Mouse (Mus musculus): ENCODE data around the gene Aip. TPM values are rescaled to one million over a fixed set of nuclear protein-coding genes. Genes with fewer than 3 reads are reported as not detected.

The Aip gene
- polyA plus RNA-seq, 2 experiments from 2014 or later, result 171 to 215 TPM

- no peak for ATAC-seq
Measured at GRCm38 (mm10) chr19:4112063-4112960, 13.3 kb downstream of the Aip start.

GRCm38 (mm10) chr19:4108535-4108934 is 17.1 kb downstream of the Aip start:
- no peak for ATAC-seq

GRCm38 (mm10) chr19:4106654-4107053 is 19.0 kb downstream of the Aip start:
- ATAC-seq, result no peak

GRCm38 (mm10) chr19:4104675-4105194 is 20.9 kb downstream of the Aip start:
- ATAC-seq, result no peak

GRCm38 (mm10) chr19:4103792-4104191 is 21.9 kb downstream of the Aip start:
- no peak for ATAC-seq

- no peak for ATAC-seq
Measured at GRCm38 (mm10) chr19:4103294-4103693, 22.4 kb downstream of the Aip start.

GRCm38 (mm10) chr19:4102626-4103025 is 23.0 kb downstream of the Aip start:
- ATAC-seq, result no peak

GRCm38 (mm10) chr19:4102049-4102448 is 23.6 kb downstream of the Aip start:
- no peak for ATAC-seq

GRCm38 (mm10) chr19:4101466-4101865 is 24.2 kb downstream of the Aip start:
- ATAC-seq, result no peak

GRCm38 (mm10) chr19:4100718-4101261 is 24.9 kb downstream of the Aip start:
- no peak for ATAC-seq

GRCm38 (mm10) chr19:4099837-4100717 is 25.6 kb downstream of the Aip start, which contains the start of gene Pitpnm1:
Pitpnm1 (plus strand) TSS chr19:4099998.
- no peak for ATAC-seq

GRCm38 (mm10) chr19:4099056-4099455 is 26.6 kb downstream of the Aip start:
- ATAC-seq, result peak; percentile 23

- ATAC-seq, result no peak
Measured at GRCm38 (mm10) chr19:4098426-4098825, 27.2 kb downstream of the Aip start.

GRCm38 (mm10) chr19:4097441-4097825 is 28.2 kb downstream of the Aip start:
- ATAC-seq, result peak; percentile 5

- ATAC-seq, result peak; percentile 76
Measured at GRCm38 (mm10) chr19:4096642-4097440, 28.8 kb downstream of the Aip start, which contains the start of gene Cdk2ap2. Cdk2ap2 (plus strand) TSS chr19:4097182.

GRCm38 (mm10) chr19:4095802-4096201 is 29.9 kb downstream of the Aip start:
- no peak for ATAC-seq

- ATAC-seq, result no peak
Measured at GRCm38 (mm10) chr19:4094774-4095303, 30.8 kb downstream of the Aip start.

GRCm38 (mm10) chr19:4094348-4094747 is 31.3 kb downstream of the Aip start:
- ATAC-seq, result no peak

GRCm38 (mm10) chr19:4093772-4094171 is 31.9 kb downstream of the Aip start:
- peak; percentile 62 for ATAC-seq

- ATAC-seq, result no peak
Measured at GRCm38 (mm10) chr19:4092750-4093149, 32.9 kb downstream of the Aip start.

GRCm38 (mm10) chr19:4091383-4091782 is 34.3 kb downstream of the Aip start:
- ATAC-seq, result no peak

- ATAC-seq, result no peak
Measured at GRCm38 (mm10) chr19:4090446-4090845, 35.2 kb downstream of the Aip start.
